Mouse (Mus musculus) left cerebral cortex, postnatal 4 days (tissue): ENCODE measurements at regions not wholly inside any gene's neighbourhood (a gene's known extent, or its start where the extent isn't known, plus 50 kb on each side); places are given as distances from the start of the nearest gene placed in this dataset.
A peak's percentile ranks its signal among the peaks of the same experiment; 100 is the strongest.

Experiments used
- DNase-seq: peaks from one replicate; pipeline ENCODE4 v3.0.0-alpha.2; 2022
- intact Hi-C: fragments of 180-260 bp; cut with DNase I; formaldehyde crosslinking; loops from one replicate; pipeline ENCODE4 v1.15.1; 2025

DNA sequence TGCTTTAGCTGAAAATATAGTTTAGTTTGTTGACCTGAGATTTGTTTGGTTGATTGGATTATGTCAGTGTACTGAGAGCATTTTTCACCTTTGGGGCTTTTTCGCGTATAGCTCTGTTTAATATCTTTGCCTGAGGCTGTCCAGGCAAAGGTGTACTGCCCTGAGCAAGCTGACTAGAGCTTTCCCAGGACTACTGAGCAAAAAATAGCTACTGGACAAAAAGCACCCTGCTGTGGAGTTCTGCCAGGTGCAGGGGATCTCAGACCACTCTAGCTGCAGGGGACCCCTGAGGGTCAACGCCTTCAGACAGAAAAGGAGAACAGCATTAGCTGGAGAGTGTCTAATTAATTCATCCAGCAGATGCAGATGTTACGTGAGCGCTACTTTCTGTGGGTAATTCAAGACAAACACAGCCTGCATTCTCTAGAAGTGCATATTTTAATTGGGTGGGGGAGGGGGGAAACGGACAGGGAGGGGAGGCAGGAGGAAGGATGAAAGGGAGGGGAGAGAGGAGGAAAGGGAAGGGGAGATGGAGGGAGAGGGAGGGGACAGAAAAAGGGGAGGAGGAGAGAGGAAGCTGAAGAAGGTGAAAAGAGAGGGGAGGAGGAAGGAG lies 61.7 kb downstream of the Thnsl1 start:
- intact Hi-C loops, result no loop called here
- no peak for DNase-seq

DNA sequence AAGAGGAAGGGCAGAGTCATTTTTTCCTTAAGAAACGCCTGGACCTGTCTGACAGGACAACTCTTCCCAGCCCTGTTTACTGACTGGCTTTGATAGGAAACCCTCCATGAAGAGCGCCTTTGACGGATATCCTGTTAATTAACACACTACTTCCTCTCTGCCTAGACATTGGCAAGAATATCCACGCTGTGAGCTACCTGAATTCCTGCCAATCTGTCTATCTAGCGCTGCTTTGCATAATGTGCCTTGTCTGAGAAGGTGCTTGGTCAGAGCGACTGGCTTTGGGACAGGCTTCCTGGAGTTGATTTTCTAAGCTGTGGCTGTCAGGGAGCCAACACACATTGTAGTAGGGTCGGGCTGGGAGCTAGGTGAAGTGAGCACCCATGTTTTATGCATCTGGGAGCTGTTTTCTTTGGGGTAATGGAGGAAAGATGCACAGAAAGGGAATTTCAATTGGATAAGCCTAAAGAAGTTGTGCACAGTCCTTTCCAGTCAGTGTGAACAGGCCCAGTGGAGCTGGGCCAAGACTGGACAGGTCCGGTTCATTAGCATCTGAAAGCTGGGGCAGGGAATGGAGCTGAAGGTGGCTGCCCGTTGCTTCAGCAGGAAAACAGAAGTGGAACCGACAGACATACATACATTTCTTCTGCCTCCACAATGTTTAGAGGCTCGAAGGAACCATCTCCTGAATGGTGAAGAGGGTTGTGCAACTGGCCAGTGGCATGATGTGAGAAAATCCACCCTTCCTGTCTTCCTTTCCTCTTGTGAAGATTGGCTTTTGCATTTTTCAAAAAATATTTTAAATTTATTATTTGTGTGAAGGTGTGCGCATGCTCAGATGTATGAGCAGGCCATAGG lies 64.7 kb downstream of the Thnsl1 start:
- intact Hi-C loops, result no loop called here
- DNase-seq, result peak; percentile 59

DNA sequence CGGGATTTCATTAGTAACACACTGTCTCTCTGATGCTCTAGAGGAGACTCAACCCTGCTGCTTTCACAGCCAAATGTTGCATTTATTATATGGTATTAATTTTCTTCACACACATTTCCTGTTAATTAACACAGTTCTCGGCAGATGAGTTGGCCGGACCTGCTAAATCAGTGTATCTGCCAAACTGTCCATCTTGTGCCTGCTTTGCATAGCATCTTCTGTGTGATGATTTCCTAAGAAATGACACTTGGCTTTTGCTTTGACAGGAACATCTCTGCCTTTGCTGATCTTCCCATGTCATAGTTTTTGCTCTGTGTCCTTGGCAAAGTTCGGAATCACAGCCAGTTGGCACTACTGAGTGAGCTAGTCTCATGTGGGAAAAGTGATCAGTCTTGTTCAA lies 67.9 kb downstream of the Thnsl1 start:
- no peak for DNase-seq
- intact Hi-C loops, result no loop called here

DNA sequence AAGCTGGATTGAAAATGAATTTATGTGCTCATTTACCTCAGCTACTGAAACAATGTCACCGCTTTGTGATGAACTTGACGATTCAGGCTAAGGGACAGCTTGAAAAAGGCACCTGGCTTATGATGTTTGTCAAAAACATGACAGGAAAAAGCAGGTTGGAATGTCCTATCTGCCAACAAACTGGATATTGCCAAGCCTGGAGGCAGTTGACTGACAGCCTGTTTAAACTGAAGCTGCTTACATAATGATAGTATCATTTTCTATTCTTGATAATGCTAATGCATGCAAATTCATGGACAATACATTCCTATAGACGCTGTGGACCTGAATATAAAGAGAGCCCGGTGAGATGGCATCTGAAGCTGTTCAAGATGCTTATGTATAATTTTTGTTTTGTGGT lies 69.8 kb downstream of the Thnsl1 start:
- no peak for DNase-seq
- intact Hi-C loops, result no loop called here

DNA sequence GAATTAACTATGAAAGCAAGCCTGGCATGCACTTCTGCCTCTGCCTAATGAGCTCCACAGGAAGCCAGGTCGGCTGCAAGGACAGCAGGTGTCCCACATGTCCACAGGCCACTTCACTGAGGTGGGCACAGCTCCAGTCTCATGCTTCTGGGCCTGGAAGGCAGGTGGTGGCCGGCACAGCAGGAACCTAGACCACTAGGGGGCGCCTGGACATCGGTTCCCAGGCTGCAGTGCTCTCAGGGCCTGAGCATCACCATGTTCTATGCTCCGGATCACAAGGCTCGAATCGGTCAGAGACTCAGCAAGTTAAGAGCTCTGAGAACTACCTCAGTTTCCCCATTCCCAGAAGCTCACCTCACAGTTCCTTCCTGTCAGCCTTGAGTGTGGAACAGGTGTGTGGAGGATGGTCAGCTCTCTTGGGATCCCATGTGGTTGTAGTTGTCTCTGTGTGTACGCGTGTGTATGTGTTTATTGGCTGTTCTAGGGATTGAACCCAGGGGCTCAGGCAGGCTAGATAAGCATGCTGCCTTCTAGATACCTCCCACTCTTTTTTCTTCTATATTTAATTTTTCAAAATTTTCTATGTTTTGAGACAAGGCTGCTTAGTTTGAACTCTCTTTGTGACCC lies 75.4 kb downstream of the Thnsl1 start:
- intact Hi-C loops, result loop anchor here (5.0 kb wide), 1 partner anchor 626 kb away; no protein-coding TSS in a partner anchor
- DNase-seq, result peak; percentile 90

DNA sequence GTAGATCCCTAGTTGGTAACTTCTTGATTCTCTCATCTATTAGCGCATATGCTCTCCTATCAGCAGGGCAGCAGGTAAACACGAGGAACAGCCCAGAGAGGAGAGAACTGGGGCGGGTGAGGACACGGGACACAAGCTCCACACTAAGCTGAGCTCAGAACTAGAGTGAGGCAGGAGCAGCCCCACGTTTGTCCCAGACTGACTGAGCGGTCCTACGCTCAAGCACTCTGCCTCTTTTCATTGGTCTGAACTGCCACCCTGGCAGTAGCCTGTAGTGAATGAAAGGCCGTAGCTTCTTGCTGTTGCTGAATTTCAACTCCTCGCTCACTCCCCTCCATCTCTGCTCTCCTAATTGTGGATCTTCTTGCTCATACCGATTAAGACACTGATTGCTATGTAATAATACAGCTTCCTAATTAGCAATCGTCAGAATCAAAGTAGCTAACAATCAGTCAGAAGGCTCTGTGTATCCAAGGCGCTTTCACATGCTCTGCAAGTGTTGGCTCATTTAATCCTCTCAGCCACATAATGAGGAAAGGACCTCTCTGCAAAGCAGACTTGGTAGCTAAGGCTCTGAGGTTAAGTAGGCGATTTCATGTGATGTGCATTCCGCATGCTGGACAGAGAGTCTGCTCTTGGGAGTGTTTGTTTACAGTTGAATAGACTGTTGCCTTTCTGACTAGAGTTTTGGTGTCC lies 77.1 kb downstream of the Thnsl1 start:
- DNase-seq, result no peak

DNA sequence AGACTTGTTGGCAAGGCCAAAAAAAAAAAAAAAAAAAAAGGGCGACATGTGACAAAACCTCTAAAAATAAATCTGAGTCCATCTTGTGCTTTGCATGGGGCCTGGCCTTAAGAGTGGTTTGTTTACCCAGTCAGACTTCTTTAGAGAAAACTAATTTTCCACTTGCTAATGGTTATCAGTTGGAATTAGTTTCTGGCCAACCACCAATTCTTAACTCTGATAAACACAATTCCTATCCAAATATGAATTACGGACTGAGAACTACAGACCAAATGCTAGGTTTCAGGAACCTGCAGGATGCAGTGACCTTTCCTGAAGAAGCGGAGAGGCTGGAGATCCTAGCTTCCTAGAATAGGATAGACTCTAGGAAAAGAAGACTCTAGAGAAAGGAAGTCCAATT lies 79.4 kb downstream of the Thnsl1 start:
- DNase-seq, result no peak
- intact Hi-C loops, result loop anchor here (5.0 kb wide), 1 partner anchor 622 kb away; no protein-coding TSS in a partner anchor

More for the DNA sequence above, 77.1 kb downstream of the Thnsl1 start:
- intact Hi-C loops, result loop anchor here (5.0 kb wide), 1 partner anchor 625 kb away; no protein-coding TSS in a partner anchor

DNA sequence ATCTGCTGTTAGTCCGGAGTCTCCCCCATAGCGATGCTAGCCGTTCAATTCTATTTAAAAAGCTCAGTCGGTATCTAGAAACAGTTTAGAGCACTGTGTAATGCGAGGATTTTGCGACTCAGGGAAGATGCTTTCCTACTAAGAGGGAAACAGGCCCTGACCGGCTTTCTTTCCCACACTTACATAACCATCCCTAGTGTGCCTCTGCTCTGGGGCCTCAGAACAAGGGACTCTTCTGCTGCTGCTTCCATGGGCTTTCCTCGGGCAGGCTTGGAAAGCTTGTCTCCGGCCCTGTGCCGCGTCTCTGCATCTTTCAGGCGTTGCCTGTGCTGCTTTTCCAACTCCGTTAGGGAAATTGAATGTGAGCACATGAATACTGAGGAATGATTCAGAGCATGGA lies 79.6 kb upstream of the Gpr158 start:
- intact Hi-C loops, result no loop called here
- no peak for DNase-seq

DNA sequence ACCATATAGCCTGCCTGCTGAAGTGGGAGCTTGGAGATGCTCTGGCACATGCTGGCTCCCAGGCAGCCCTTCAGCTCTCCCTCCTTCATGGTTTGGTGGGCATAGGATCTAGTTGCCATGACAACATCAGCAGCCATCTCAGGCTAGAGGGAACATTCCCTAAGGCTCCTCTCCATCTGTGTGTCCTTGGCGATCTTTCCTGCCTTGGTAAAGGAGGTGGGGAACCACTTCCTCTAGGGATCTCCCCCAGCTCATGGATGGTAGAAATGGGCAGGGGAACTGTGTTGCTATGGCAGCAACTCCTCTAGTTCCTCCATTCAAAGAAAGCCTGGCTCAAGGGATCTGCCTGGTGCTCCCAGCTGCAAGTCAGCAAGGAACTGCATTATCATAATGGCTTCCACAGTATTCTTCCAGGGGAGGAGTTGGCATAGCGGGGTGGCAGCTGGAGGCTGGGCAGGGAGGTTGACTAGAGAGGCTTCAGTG lies 74.6 kb upstream of the Gpr158 start:
- peak; percentile 73 for DNase-seq
- intact Hi-C loops, result no loop called here

DNA sequence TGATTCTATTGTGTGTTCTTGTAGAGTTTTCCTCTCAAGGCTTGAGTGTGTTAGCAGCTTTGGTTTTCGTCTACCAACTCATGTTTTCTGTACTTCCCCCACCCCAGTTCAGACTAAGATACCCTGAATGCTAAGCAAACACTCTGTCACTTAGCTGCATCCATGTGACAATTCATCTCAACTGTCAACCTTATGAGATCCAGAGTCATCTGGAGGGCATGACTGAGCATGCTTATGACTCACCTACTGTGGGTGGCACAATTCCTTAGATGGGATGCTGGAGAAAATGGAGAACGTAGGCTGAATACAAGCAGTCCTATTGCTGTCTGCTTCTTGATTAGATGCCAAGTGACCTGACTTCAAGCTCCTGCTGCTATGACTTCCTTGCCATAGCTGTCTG lies 73.3 kb upstream of the Gpr158 start:
- intact Hi-C loops, result no loop called here
- no peak for DNase-seq

DNA sequence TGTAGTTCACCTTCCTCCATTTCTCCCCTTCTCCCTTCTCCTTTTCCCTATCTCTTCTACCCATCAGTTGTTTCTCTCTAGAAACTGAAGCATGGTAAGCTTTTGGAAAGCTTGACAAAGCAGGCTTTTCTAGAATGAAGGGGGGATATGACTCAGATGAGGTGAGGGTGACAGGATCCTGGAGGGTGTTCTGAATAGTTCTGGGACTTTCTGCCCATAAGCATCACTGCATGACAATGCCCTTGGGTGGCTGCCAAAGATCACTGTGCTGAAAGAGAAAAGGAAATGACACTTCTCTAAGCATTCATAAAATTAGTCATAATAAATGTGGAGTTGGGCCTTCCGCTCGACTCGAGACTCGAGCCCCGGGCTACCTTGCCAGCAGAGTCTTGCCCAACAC lies 67.7 kb upstream of the Gpr158 start:
- peak; percentile 56 for DNase-seq
- intact Hi-C loops, result no loop called here
